Mouse (Mus musculus) hindbrain, embryonic 12.5 days (tissue): ENCODE measurements at regions not wholly inside any gene's neighbourhood (a gene's known extent, or its start where the extent isn't known, plus 50 kb on each side); places are given as distances from the start of the nearest gene placed in this dataset.
"Not testable (repeated sequence)": the region's sequence is repeated elsewhere in the genome, so short reads cannot be mapped to it uniquely, and the experiment has no call there.

ENCODE experiments used
- ATAC-seq: fragments of 200-750 bp; cut with Nextera tagmentation; 2 replicates; pipeline ENCODE4 v1.8.0; 2017; ENCODE audit warnings: moderate TSS enrichment; ENCODE audit not compliant: low FRiP score
- H3K27ac ChIP-seq: fragments of 300-500 bp; sonication (generic); 2 replicates; pipeline ENCODE4 v1.5.1; 2016; ENCODE audit warnings: mild to moderate bottlenecking
- H3K27me3 ChIP-seq: fragments of 300-500 bp; sonication (generic); 2 replicates; pipeline ENCODE4 v1.6.1; 2016; ENCODE audit warnings: mild to moderate bottlenecking
- H3K36me3 ChIP-seq: fragments of 300-500 bp; sonication (generic); 2 replicates; pipeline ENCODE4 v1.6.1; 2016; ENCODE audit warnings: mild to moderate bottlenecking
- H3K4me1 ChIP-seq: fragments of 300-500 bp; sonication (generic); 2 replicates; pipeline ENCODE4 v1.6.1; 2016
- H3K4me2 ChIP-seq: fragments of 300-500 bp; sonication (generic); replicated peaks from 2 replicates; pipeline ENCODE4 v1.6.1; 2016; ENCODE audit warnings: mild to moderate bottlenecking
- H3K4me3 ChIP-seq: fragments of 300-500 bp; sonication (generic); 2 replicates; pipeline ENCODE4 v1.5.1; 2016; ENCODE audit warnings: mild to moderate bottlenecking
- H3K9ac ChIP-seq: fragments of 300-500 bp; sonication (generic); 2 replicates; pipeline ENCODE4 v1.6.1; 2016; ENCODE audit warnings: mild to moderate bottlenecking, moderate library complexity
- H3K9me3 ChIP-seq: fragments of 300-500 bp; sonication (generic); replicated peaks from 2 replicates; pipeline ENCODE4 v1.6.1; 2016; ENCODE audit warnings: mild to moderate bottlenecking
- WGBS: fragments of 180-500 bp; shearing (Covaris S2); methylation state at CpG from one replicate; pipeline ENCODE4 v1.1.7; 2016; 5-methylcytosine and 5-hydroxymethylcytosine counted together

DNA sequence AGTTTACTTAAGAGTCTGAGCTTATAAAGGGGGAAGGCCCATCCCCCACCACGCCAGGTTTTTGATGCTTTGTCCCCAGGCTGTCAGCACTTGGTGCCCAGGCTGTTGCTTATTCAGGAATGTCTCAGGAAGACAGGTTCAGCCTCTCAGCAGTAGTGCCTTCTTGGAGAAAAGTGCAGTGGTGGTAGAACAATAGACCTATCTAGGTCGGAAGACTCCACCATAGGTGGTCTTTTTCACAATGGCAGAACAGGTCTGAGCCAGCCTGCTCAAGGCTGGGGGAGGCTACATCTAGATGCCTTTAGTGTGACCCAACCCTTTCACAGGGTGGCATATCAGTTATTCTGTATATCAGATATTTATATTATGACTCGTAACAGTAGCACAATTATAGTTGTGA, 171.9 kb upstream of the Pum3 start:
- 67% methylated on average over 3 of the region's 3 CpGs for WGBS

DNA sequence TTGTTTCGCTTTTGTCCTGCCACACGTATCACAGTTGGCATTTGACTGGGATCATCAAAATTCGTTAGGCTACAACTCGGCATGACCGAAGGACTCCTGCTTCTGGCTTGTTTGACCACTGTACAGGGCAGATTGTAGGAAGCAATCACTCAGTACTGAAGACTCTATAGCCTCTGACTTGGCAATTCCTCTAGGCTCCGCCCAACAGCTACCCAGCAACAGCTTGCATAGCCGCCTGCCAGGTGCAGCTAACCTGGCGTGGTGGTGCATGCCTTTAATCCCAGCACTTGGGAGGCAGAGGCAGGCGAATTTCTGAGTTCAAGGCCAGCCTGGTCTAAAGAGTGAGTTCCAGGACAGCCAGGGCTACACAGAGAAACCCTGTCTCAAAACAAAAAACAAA, 170.8 kb upstream of the Pum3 start:
- H3K27ac ChIP-seq, H3K9me3 ChIP-seq, ATAC-seq, H3K4me3 ChIP-seq, H3K9ac ChIP-seq, H3K27me3 ChIP-seq, H3K4me2 ChIP-seq, H3K36me3 ChIP-seq: not testable (repeated sequence)
- WGBS, result 91% methylated on average over 9 of the region's 9 CpGs
- H3K4me1 ChIP-seq, result peaks cover 11% of the 10 kb centered on the region; the same call in 1 of the 2 replicates

More for the DNA sequence above, 171.9 kb upstream of the Pum3 start:
- Histone ChIP-seq H3K9ac (no peak overlapping the region), H3K27me3 (no peaks in the 10 kb centered on the region), H3K36me3 (no peaks in the 10 kb centered on the region), H3K4me1 (peaks cover 11% of the 10 kb centered on the region; the same call in 1 of the 2 replicates), H3K4me2 (no peak overlapping the region), H3K4me3 (no peak overlapping the region), H3K27ac (no peak overlapping the region), H3K9me3 (no peaks in the 10 kb centered on the region)
- ATAC-seq, result no peak

DNA sequence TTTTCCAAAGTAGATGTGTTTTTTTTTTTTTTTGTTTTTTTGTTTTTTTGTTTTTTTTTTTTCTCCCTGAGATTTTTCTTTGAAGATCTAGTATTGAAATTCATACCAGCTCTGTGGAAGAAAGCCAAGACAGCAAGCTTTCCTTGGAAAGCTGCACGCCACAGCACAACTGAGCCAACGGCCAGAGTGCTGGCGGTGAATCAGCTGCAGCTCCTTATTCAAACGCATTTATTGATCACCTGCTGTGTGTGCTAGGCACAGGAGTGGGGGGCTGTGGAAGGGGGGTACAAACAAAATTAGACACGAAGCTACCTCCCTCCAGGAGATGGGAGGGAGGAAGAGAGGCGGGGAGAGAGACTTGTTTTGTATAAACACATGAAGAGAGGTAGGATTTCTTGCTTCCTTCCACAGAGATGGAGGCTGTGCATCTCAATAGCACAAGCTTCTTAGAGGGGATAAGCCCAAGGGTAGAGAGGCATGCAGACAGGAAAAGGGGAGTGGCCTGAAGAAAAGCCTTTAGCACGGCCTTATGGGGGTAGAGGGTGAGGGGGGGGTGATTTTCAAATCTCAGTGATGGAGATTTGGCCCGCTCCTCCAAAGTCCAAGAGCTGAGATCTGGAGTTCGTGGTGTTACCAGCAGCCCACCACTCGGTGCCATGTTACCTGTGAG, 170.1 kb upstream of the Pum3 start:
- Histone ChIP-seq H3K27ac (no peak overlapping the region), H3K9ac (no peak overlapping the region), H3K4me2 (peak overlapping the region; percentile 17; the same call in 1 of the 2 replicates), H3K36me3 (no peaks in the 10 kb centered on the region), H3K27me3 (no peaks in the 10 kb centered on the region), H3K4me1 (peaks cover 11% of the 10 kb centered on the region; the same call in 1 of the 2 replicates), H3K4me3 (no peak overlapping the region), H3K9me3 (no peaks in the 10 kb centered on the region)
- WGBS, result 41% methylated on average over 10 of the region's 10 CpGs
- ATAC-seq, result no peak

DNA sequence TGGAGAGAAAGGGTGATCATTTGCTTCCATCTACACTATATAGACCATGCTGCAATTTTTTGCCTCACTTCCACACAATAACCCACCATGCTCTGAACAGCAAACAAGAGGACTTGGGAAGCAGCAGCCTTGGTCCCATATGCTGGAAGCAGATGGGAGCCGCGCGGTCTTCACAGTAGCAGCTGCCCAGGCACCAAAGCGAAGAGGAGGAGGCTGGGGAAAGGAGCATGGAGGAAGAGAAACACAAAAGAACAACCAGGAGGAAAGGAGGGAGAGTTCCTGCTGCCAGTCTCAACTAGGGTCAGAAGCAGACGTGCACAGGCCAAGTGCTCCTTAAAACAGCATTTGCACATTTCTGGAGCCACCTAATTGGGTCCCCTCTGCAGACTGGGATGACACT, 168.7 kb upstream of the Pum3 start:
- 82% methylated on average over 5 of the region's 5 CpGs for WGBS
- ATAC-seq, result no peak

DNA sequence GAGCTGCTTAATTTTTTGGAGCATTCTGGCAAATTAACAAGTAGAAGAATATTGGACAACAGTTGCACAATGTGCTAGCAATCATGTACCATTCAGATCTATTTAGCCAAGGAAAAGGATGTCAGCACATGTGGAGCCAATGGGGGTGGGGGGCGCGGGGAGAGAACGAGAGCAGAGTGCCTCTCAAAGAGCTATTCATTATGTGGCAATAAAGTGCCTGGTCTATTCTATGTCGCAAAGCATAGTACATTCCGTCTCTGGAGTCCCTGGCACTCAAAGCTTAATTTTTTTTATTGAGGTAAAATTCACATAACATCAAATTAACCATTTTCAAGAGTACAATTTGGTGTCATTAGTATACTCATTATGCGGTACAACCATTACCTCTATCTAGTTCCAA, 155.9 kb upstream of the Pum3 start:
- ATAC-seq, result no peak
- 86% methylated on average over 6 of the region's 6 CpGs for WGBS
- no peaks in the 10 kb centered on the region for H3K9me3 ChIP-seq
- no peaks in the 10 kb centered on the region for H3K27me3 ChIP-seq
- H3K36me3 ChIP-seq, result no peaks in the 10 kb centered on the region
- H3K4me2 ChIP-seq, result no peak overlapping the region
- H3K4me3 ChIP-seq, result no peak overlapping the region
- no peak overlapping the region for H3K9ac ChIP-seq
- H3K27ac ChIP-seq, result no peak overlapping the region
- H3K4me1 ChIP-seq, result no peaks in the 10 kb centered on the region

More for the DNA sequence above, 168.7 kb upstream of the Pum3 start:
- Histone ChIP-seq H3K36me3 (no peaks in the 10 kb centered on the region), H3K27ac (no peak overlapping the region), H3K9me3 (no peaks in the 10 kb centered on the region), H3K4me2 (no peak overlapping the region), H3K4me1 (peaks cover 8% of the 10 kb centered on the region; the same call in 1 of the 2 replicates), H3K4me3 (no peak overlapping the region), H3K9ac (no peak overlapping the region), H3K27me3 (no peaks in the 10 kb centered on the region)

DNA sequence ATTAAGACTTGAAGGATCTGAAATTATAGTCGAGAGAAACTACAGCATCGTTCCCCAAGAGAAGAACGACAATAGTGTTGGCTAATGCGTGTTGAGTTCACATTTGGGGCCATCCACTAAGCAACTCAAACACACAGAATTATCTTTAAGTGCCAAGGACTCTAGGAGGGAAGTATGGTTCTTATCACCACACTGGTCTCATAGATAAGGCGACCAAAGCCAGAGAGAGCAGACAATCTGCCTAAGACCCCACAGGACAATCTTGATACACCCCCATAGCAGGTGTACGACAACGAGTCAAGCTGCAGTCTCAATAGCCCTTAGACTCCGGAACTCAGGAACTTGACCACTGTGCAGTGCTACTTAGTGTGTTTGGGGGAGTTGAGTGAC, 152.5 kb upstream of the Pum3 start:
- no peaks in the 10 kb centered on the region for H3K9me3 ChIP-seq
- H3K4me1 ChIP-seq, result no peaks in the 10 kb centered on the region
- WGBS, result 88% methylated on average over 8 of the region's 8 CpGs
- no peaks in the 10 kb centered on the region for H3K27me3 ChIP-seq
- H3K36me3 ChIP-seq, result no peaks in the 10 kb centered on the region
- ATAC-seq, result no peak
- H3K4me2 ChIP-seq, result no peak overlapping the region
- H3K9ac ChIP-seq, result no peak overlapping the region
- H3K4me3 ChIP-seq, result no peak overlapping the region
- H3K27ac ChIP-seq, result no peak overlapping the region

DNA sequence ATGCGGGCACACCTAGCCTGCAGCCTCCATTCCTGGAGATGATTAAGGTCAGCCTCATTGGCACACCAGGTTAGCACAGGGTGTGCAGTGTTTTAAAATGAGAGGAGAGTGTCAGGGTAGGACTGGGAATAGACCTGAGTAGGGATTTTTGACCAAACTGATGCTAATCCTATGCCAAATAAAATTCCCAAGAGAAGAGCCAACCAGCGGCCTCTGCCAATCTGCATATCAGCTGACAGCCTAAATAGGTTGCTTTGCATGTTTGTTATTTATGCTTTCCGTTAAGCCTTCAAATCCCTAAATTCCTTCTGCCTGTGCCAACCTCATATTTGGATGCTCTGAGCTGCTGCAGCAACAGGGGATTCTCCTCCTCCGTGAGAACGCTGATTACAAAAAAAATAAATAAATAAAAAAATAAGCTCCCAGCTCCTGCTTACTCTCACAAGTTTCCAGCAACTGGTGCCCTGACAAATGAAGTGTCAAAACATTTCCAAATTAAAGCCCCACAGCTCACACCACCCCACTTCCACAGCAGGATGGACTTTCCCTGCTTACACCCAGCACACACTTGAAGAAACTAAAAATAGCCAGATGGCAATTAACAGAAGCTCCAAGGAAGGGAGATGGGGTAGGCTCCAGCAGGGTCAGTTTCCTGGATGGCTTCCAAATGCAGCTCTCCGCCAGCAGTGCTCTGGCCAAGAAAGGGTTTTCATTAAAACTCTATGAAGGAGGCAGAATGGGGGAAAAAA, 151.9 kb upstream of the Pum3 start:
- Histone ChIP-seq H3K9ac (no peak overlapping the region), H3K4me1 (no peaks in the 10 kb centered on the region), H3K4me3 (no peak overlapping the region), H3K36me3 (no peaks in the 10 kb centered on the region), H3K27ac (no peak overlapping the region), H3K9me3 (no peaks in the 10 kb centered on the region), H3K27me3 (no peaks in the 10 kb centered on the region), H3K4me2 (no peak overlapping the region)
- no peak for ATAC-seq
- 65% methylated on average over 6 of the region's 6 CpGs for whole genome bisulfite sequencing

DNA sequence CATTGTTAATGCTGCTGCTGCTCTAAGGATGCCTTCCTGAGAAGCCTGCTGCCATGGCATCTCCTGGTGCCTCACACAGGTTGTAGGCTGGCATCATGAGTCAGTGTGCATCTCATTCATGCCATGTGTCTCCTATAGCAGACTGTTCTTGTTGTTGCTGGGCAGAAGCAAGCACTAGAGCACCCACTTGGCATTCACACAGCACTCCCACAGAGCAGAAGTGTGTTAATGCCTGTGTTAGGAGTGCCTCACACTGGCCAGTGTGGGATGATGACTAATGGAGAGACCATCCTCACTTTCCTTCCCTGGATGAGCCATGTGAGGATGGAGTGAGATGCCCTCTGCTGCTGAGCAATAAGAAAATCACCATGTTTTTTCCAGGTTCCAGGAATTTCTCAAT, 146.9 kb upstream of the Pum3 start:
- no peak overlapping the region for H3K4me2 ChIP-seq
- H3K4me3 ChIP-seq, result no peak overlapping the region
- H3K27ac ChIP-seq, result no peak overlapping the region
- no peaks in the 10 kb centered on the region for H3K9me3 ChIP-seq
- ATAC-seq, result no peak
- no peak overlapping the region for H3K9ac ChIP-seq
- H3K27me3 ChIP-seq, result no peaks in the 10 kb centered on the region
- H3K4me1 ChIP-seq, result no peaks in the 10 kb centered on the region
- H3K36me3 ChIP-seq, result no peaks in the 10 kb centered on the region

DNA sequence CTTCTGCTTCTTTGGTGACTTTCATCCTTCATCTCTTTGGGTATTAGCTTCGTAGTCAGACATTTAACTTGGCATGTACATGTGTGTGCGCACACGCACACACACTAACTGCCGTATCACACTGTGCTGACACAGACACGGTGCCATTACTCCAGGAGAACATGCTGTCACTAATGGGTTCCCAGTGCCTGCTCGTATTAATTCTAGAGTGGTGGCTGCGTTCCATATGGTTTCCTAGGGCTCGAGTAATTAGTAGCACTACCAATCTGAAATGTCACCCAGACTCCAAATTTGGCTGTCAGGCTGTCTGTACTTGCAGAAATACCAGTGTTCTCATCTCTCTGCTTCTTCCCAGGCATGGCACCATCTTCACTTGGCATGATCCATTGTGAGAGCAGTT, 137.3 kb upstream of the Pum3 start:
- 89% methylated on average over 8 of the region's 8 CpGs for WGBS
- Histone ChIP-seq H3K36me3 (no peaks in the 10 kb centered on the region), H3K4me2 (no peak overlapping the region), H3K4me1 (no peaks in the 10 kb centered on the region), H3K27me3 (no peaks in the 10 kb centered on the region), H3K27ac (no peak overlapping the region), H3K9ac (no peak overlapping the region), H3K4me3 (no peak overlapping the region), H3K9me3 (no peaks in the 10 kb centered on the region)
- ATAC-seq, result no peak

DNA sequence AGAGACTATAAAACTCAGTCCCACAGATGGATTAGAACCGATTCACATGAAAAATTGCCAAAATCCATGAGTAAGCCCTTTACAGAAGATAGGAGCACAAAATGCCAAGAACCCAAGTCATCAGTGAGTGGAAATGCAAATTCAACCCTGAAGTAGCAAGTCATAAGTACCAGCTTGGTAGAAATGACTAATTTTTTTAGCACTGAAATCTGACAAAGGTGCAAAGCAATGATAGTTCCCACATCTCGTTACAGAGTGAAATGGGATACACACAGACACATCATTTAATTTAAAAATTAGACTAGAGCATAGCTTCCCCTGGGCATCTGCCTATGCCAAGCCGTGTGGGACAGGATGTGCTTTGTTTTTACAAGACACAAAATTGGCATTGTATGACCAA, 136.4 kb upstream of the Pum3 start:
- Histone ChIP-seq H3K27ac (no peak overlapping the region), H3K4me1 (no peaks in the 10 kb centered on the region), H3K27me3 (no peaks in the 10 kb centered on the region), H3K36me3 (no peaks in the 10 kb centered on the region), H3K9me3 (no peaks in the 10 kb centered on the region), H3K4me3 (no peak overlapping the region), H3K4me2 (no peak overlapping the region), H3K9ac (no peak overlapping the region)
- 82% methylated on average over 3 of the region's 3 CpGs for WGBS
- ATAC-seq, result no peak

DNA sequence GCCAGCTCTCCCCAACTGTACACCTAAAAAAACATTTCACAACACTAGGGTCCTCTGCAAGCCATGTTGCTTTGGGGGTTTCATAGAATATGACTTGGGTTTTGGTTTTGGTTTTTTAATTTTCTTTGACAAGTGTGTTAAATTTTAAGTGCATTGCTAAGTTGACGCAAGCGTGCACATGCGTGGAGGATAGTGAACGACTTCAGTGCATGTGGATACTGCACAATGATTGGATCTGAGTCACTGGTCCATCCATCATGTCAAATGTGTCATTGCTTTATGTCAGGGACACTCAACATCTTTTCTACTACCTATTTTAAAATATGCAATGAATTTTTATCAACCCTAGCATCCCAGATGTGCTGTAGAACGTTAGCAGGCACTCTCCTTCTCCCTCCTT, 134.5 kb upstream of the Pum3 start:
- H3K4me2 ChIP-seq, result no peak overlapping the region
- H3K27me3 ChIP-seq, result no peaks in the 10 kb centered on the region
- no peak overlapping the region for H3K4me3 ChIP-seq
- no peaks in the 10 kb centered on the region for H3K9me3 ChIP-seq
- no peak overlapping the region for H3K9ac ChIP-seq
- no peak for ATAC-seq
- no peaks in the 10 kb centered on the region for H3K4me1 ChIP-seq
- 64% methylated on average over 5 of the region's 5 CpGs for WGBS
- H3K36me3 ChIP-seq, result no peaks in the 10 kb centered on the region
- no peak overlapping the region for H3K27ac ChIP-seq

DNA sequence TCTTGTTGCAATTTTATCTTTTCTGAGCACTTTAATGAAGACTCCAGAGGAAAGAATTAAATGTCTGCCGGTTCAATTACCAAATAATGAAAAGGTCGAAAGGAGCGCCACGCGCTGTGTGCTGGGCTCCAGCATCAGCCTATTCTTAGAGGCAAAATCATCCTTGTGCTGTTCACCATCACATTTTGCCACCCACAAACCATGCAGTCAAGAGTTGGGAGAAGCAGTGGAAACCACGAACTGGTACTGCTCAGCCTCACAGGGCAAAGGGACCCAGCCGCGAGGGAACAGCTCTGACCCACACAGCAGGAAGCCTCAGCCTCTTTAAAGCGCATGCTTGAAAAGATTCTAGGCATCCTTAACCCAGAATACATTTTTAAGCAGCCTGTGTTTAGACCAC, 134.0 kb upstream of the Pum3 start:
- no peak overlapping the region for H3K9ac ChIP-seq
- H3K9me3 ChIP-seq, result no peaks in the 10 kb centered on the region
- no peaks in the 10 kb centered on the region for H3K4me1 ChIP-seq
- H3K27me3 ChIP-seq, result no peaks in the 10 kb centered on the region
- no peaks in the 10 kb centered on the region for H3K36me3 ChIP-seq
- no peak overlapping the region for H3K4me3 ChIP-seq
- no peak overlapping the region for H3K4me2 ChIP-seq
- WGBS, result 59% methylated on average over 9 of the region's 9 CpGs
- ATAC-seq, result no peak
- no peak overlapping the region for H3K27ac ChIP-seq

DNA sequence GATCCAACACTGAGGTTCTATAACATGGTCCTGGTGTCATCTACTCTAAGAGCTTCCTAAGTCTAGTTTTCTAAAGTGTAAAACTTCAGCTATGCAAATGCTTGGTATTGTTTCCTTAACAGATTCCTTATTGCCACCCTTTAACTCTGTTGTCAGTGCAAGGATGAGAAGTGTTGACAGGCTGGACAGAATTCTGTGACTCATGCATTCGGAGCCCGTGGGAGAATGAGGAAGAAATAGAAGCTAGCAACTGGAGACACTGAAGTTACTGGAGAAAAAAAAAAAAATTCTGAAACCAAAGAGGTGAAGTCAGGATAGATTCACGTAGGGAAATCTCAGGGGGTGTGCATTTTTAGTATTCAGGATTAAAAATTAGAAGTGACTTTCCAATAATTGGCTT, 128.6 kb upstream of the Pum3 start:
- no peak overlapping the region for H3K27ac ChIP-seq
- H3K36me3 ChIP-seq, result no peaks in the 10 kb centered on the region
- no peak overlapping the region for H3K4me2 ChIP-seq
- H3K9me3 ChIP-seq, result no peaks in the 10 kb centered on the region
- no peak overlapping the region for H3K4me3 ChIP-seq
- no peaks in the 10 kb centered on the region for H3K27me3 ChIP-seq
- WGBS, result 76% methylated on average over 3 of the region's 3 CpGs
- no peaks in the 10 kb centered on the region for H3K4me1 ChIP-seq
- no peak for ATAC-seq
- no peak overlapping the region for H3K9ac ChIP-seq
